Mouse (Mus musculus): Measurements from ENCODE around the gene Tnc.

Gene Tnc

DNA sequence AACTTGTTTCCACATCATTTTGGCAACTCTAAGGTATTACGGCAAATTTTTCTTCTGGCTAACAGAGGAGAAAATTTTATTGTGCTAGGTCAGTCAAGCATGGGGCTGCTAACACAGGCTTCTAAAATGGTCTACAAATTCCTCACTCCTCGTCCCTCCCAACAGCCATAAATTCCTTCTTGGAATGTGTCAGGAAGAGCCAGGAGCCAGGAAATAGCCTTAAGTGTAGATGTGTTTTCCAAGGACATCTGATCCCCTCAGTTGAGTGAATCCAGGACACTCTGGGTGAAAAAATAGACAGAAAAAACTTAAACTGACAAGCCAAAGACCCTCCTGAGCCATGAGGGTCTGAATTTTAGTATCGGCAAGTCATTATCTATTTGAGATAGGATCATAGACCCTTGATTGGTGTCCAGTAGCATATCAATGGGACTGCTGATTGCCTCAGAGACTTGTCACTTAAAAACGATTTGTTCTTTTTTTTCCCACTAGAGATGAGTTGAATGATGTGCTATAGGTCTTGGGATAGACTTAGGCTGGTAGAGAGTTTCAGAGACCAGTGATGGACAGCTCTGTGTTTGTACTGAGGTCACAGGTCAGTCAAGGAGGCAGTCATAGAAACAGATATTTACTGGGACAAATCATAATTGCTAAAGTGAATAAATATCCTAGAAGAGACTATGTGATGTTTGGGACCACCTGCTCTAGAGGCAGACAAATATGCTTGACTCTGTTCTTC, 22.6 kb downstream of the Tnc start:
- no peak for DNase-seq

DNA sequence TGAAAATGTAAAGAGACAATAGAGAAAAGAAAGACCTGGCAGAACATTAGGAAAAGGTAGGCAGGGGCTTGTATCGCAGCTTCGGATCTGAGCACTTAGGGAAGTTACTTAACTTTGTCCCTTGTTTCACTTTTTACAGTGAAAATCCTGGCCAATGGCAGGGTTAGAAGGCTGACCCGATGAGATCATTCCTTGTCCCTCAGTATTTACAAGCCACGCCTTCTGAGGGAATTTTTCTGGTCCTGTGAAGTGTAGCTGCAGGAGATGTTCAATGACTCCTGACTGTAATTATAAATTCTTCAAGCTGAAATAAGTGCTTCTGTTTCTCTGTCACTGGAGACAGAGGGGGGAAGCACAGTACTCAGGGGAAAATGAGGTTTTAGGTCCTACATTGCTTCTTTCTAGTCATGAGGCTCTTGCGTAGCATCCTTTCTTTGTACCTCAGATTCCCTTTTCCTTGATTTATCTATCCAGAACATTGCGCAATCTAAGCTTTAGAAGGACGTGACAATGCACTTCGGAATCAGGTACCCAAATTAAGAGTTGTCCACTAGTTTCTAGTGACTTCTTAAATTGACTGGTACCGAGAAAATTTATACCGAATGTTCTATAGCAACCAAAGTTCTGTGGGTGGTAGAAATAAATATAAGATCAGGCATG, 25.8 kb downstream of the Tnc start:
- DNase-seq: no peak

DNA sequence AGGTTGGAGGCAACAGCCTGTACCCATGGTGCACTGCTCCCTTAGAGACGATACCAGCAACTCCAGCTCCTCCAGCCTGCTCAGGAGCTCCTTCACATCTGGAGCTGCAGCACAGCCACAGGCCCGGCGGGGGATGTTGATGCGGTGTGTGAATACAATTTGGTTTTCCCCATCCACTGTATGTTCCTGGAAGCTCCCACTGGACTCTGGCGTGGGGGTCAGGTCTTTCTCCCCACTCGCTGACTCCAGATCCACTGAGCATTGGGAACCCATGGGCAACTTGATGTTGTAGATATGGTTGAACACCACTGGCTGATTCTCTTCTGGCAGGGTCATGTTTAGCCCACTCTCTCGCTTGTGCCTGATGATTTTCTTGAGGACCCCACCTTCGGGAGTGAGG, 26.7 kb downstream of the Tnc start:
- no peak for DNase-seq

DNA sequence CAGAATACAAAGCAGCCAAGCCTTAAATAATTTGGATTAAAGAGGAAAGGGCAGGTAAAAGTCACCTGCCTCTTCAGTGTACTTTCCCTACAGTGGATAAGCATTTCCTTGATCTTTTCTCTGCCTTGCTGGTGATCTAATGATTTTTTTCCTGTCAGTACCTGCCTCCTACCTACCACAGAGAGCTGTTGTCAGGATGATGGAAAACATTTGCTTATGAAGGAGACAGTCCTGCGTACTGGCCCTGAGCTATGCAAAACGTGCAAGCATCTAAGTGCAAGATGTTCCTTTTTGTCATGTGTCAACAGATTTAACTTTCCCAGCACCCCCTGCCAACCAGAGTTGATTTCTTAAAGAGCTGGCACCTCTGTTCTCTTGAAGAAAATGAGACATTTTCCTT, 35.5 kb downstream of the Tnc start:
- DNase-seq: no peak

DNA sequence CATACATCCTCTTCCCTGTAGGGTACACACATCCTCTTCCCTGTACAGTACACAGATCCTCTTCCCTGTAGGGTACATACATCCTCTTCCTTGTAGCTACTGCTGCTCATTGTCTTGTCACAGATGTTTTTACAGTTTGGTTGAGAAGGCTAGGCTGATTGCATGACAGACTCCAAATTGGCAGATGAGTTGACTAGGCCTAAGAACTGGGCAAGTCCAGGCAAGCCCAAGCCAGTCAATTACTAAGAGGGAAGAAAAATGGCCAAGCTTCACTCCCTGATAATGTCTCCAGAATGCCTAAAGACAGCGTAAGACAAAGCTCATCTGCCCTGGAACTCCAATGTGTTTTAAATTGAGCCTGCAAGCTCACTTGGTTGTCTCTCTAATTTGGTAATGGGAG, 36.9 kb downstream of the Tnc start:
- DNase-seq: no peak

DNA sequence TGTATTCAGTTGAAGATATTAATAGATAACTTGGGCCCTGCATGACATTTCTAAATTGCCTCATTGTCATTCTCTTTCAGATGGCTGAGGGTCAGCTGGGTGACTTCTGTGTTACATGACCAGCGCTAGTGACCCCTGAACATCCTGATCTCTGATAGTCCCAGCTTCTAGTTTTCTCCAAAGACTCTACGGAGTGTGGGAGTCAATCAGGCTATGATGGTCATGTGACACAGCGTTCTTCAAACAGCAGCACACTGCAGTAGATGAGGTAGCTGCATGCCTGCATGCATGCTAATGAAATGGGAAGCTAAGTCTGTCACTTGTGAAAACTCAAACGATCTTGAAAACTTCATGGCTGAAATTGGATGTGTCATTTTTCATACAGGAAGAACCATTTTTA, 41.6 kb downstream of the Tnc start:
- DNase-seq: no peak

DNA sequence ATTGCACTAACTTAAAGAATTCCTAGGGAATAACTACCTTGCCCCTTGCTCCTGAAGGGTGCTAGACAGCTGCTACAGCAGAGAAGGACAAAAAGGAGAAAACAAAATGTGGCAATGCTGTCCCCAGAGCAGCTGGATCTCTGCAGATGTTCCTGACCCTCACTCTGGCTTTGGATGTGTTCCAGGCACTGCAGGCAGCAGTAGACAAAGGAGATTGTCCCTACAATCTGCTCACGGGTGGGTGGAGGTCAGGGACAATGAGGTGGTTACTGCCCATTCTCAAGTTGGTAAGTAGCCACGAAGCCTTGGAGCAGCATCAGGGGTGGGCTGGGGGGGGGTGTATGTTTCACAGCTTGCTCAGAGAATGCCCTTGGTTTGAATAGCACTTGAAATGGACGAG, 43.1 kb downstream of the Tnc start:
- no peak for DNase-seq

DNA sequence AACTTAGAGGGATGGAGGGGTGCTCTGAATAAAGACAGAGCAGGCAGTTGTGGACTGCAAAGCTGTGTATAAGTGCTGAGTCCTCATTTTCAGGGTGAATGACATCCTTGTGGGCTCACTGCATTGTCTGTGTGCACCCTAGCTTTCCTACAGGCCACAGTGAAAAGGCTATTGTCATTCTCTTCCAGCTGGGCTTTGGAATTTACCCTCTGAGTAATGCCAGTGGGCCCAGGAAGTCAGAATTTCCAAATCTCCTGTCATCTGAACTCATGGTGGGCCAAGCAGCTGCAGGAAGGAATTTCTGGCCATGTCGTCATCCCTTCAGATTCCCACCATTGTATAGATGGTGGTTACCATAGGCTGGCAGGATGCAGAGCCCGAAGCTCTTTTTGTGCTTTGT, 44.6 kb downstream of the Tnc start:
- no peak for DNase-seq

DNA sequence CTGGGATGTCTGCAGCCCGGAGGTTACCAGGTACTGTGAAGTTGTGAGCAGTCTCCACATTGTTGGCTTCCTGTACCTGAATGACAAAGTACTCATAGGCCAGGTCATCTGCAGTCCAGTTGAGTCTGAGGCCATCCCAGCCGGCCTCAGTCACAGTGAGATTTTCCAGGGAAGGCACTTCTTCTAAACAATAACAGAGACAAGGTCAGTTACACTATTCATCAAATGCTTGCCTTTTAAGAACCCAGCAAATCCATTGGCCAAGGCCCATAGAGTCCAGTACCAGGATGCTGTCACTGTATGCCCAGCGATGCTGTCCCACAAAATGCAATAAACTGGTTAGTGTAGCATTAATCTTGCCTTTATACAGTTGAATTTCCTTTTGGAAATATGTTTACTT, 46.0 kb downstream of the Tnc start:
- DNase-seq: no peak

DNA sequence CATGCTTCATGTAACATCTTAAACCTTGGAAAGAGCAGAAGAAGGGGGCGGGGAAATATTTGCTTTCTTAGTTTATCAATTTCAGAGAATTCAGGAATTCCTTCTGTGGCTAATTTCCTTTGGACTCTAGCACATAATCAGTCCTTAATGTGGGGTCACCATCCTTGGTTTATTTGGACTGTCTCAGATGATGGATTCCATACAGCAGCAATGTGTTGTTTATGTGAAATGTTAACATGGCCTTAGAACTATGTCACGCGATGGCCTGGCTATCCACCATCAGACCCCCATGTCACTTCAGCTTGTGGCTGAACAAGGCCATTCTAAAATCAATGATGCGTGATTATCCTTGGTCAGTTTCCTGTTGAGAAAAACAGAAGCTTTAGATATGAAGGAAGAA, 46.5 kb downstream of the Tnc start:
- DNase-seq: no peak

DNA sequence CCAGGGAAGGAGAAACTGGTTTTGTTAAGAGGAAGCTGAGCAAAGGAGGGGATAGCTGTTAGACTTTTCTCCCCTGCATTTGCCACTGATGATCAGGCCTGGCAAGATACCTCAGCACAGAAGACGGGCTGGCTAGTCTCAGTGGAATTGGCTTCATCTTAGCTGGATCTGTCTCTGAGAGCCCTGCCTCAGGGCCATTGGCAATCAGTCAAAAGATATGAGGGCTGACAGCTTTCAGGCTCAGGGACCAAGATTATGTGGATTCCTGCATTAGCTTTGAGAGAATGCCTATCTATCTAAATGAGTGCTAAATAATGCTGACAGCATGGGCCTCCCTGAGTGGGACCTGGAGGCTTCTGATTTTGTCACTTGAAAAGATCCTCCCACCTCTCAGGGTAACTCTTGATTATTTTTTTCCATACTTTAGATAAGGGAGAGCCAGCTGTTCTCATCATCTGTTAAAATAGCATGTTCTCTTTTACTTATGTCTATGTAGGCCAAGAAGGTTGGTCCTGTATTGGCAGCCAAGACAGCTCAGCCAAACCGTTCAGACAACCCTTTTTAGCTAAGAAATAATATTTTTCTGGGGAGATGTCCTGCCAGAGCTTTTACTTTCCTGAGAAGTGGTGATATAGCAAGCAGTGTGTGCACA, 53.2 kb downstream of the Tnc start:
- DNase-seq: no peak

DNA sequence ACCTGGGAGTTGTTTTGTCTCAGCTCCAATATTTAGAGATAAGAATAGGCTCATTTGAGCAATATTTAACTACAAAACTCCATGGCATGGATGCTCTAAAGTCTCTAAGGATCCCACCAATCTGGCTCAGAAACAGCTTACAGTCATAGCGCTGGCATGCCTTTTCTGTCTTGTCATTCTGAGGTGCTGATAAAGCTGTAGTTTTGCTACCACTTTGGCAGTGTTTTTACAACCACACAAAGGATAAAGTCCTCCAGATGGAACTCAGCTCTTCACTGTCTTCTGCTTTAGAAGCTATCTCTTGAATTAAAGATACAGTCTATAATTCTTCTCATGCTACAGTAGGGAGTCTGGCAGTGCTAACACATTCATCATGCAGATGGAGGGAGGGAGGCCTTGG, 56.6 kb downstream of the Tnc start:
- DNase-seq: no peak

DNA sequence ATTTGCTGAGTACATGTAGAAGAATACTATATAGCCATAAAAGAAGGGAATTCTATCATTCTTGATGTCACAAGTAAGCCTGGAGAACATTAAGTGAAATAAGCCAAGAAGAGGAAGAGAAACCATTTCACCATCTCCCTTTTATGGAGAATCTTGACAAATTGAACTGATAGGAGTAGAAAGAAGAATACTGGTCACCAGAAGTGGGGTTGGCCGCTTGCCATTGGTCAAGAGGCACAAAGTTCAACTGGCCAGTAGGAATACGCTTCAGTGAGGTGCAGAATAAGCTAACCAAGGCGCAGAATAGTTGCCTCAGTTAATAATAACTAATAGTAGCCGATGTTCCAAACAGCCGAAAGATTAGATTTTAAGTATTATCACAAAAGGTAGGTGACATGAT, 58.7 kb downstream of the Tnc start:
- no peak for DNase-seq

DNA sequence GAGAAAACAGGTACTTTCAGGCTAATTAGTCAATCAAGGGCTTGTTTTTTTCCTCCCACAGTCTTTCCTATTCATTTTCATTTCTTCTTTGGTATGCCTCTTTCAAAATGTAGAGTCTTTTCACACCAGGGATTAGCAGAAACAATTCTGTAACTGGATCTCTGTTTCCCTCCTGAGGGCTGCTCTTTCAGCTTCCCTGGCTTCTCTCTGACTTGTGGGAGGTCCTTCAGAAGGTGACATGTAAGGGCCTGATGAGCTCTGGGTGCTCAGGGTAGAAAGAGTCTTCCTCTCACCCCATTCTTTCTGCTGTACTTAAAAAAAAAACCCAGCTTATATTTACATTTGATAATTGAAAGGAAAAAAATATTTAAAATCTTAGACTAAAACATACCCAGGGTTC, 60.2 kb downstream of the Tnc start:
- no peak for DNase-seq

DNA sequence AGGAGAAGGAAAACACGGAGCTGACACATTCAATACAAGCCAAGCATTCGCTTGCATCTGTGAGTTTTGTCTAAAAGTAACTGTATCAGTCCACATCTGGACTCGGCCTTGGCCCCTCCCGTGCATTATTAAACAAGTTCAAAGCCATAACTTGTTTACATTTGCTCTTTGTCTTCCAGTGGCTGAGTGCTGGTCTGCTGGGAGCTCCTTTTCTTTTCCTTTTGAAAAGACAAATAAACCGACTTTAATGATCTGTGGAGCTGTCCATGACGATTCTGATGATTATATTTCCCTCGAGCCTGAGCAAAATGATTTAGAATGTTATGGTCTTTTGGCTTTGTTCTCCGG, 63.7 kb downstream of the Tnc start:
- DNase-seq: no peak

DNA sequence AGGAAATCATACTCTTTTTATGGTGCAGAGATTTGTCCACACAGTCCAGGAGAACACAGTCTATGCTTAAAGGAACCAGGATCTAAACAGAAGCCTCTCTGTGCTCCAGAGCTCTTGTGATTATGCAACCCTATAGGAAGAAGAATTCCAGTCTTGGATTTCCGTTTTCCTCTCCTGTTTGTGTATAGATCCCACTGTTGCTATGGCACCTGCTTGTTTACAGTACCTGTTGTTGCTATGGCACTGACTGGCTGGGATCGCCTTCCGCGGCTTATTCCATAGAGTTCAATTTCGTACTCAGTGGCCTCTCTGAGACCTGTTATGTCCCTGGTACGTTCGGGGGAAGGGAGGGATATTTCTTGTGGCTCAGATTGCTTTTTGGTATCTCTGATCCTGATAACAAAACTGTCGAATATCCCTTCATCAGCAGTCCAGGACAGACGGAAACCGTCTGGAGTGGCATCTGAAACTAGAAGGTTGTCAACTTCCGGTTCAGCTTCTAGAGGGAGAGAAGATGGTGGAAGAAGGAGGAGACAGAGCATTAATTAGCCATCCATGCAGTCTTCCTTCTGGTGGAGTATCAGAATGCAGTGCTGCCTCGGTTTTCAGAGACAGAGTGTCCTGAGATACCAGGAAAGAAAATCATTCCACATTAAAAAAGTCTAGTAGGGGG, 64.3 kb downstream of the Tnc start:
- DNase-seq: no peak

DNA sequence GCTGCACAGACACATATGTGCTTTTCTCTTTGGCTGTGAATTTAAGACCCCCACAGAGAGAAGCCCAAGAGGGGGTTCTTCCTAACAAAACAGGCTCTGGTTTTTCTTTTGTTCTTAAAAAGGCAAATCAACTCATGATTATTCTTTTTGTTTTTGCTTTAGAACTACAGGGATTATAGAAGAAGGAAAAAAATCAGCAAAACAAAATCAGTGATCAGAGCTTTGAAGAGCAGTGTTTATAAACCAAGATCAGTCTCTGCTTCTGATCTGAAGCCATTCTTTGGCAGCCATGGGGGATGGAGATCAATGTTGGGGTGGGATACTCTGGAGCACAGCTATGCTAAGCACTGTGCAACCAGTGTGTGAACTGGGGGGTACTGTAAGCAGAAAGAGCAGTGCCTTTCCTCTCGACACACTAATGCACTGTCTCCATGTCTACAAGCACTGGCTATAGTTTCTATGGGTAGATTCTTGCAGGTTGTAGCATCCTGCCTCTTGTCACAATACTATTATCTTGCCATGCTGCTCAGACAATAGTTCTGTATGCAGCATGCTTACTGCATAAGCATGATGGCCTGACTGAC, 66.5 kb downstream of the Tnc start:
- DNase-seq: no peak

DNA sequence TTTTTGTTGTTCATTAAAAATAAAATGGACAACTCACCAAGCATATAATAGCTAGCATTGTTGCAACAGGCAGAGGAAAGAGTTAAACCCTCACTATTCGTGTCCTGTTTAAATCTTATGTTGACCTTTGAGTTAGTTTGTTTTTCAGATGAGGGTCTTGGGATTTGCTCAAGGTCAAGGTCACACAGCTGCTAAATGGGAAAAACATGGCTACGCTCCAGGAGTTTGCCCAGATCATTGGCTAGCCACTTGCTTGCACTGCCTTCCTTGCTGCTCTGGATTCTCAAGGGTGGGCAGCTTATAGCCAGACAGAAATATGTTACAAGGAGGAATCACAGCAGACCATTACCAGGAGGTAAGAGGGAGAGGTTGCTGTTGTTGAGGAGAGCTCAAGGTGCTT, 67.2 kb downstream of the Tnc start:
- no peak for DNase-seq

DNA sequence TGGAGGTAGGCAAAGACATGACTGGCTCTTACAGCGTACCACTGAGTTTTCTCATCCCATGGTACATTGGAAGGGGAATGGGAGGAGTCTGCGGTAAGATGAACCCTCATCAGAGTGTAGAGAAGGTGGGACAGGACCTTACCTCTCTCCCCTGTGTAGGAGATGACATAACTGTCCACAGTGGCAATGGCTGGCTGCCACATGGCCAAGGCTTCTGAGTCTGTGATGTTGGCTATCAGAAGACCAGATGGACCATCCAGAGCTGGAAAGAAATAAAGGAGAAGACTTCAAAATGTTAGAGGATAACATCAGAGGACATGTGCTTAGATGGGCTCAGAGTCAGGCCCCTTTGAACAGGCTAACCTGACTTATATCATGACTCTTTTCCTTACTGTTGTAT, 74.3 kb downstream of the Tnc start:
- no peak for DNase-seq

DNA sequence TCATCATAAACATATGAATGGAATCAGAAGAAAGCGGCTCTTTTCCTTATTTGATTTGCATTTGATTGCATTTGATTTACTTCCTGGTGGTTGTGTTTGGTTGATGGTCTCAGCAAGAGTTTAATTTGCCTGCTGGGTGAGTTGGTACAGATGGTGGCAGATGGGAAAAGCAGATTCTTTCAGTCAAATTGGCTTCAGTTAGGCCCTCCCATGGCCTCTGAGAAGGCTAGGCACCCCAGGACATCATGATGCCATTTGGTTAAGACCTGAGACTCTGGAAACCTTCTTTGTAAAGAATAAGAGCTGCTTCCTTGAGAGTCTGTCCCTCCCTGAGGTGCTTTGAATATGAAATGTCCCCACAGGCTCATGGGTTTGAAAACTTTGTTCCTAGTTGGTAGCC, 75.1 kb downstream of the Tnc start:
- DNase-seq: no peak

DNA sequence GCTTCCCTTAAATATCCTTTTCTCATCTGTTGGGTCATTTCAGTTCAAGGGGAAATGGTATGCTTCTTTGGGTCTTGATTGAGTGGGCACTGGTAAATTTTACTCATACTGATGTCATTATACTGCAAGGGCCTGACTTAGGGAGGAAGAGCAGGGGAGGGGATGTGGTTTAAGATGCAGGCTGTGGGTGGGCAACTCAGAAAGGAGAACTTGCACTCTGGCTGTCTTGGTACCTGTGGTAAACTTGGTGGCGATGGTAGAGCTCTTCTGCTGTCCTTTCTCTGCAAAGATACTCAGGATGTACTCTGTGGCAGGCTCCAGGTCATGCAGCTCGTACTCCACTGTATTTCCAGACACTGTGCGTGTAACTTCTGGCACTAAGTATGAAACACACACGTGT, 75.9 kb downstream of the Tnc start:
- no peak for DNase-seq

DNA sequence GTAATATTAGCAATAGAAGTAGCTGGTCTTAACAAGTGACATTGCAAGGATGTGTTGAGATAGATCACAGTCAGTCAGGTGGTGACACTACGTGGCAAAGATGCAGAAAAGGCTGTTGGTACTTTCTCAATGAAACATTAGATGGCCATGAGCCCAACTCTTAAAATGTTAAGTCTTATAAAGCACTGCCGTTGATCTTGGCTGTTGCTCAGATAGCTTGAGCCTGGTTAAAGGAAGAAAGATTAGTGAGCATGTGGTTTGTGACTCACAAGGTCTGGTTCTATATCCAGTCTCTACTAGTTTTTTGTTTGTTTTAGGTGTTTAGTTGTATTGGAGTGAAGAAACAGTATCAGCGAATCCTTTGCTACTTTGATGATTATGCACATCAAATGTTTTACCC, 76.9 kb downstream of the Tnc start:
- no peak for DNase-seq

DNA sequence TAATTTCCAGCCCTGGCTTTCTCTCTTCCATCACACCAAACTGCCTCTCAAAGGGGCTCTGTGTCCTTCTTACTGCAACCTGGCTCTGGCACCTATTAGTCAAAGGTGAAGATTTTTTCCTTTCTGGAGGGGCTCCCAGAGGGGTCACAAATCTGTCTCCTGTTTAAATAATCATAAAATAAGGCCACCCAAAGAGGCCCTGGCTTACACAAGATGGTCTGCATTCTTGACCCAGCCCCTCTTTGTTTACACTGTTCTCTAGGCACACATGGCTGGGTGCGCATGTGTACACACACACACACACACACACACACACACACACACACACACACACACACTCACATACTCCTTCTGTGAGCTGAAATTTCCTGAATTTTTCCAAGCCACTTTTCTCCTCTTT, 83.4 kb downstream of the Tnc start:
- no peak for DNase-seq
